ENCODE assay signal across 14 mouse cellular contexts in genomic region chr4:138049547-138049946, GRCm38 (mm10).
"Had no signal": no experiment of that assay in that cellular context is flagged by ENCODE, and none has a peak within 500 bp of the region (broad histone marks: within the 10 kb centered on the region; RNA-seq: fewer than 3 reads in every experiment).

No protein-coding gene starts in this region.

- H3K4me1 ChIP-seq: limb, embryonic 13.5 days; midbrain, embryonic 10.5 days had no signal

- DNase-seq: kidney, postnatal 36 days; layer of hippocampus, adult 9-11 months; layer of hippocampus, postnatal 36 days; lung, adult 18-20 months; midbrain, embryonic 14.5 days; right cerebral cortex, adult 18-20 months; right cerebral cortex, postnatal 25 days; thymus, postnatal 4 days had no signal

- H3K27ac ChIP-seq: limb, embryonic 13.5 days; liver, embryonic 14.5 days; midbrain, embryonic 10.5 days; neural tube, embryonic 15.5 days; stomach, postnatal 0 days had no signal

- H3K4me2 ChIP-seq: limb, embryonic 13.5 days; neural tube, embryonic 15.5 days had no signal

- H3K9me3 ChIP-seq: limb, embryonic 13.5 days; neural tube, embryonic 15.5 days had no signal

- H3K27me3 ChIP-seq: limb, embryonic 13.5 days; neural tube, embryonic 15.5 days had no signal

- H3K4me3 ChIP-seq: limb, embryonic 13.5 days; midbrain, embryonic 10.5 days; myocyte; neural tube, embryonic 15.5 days had no signal

- H3K9ac ChIP-seq: limb, embryonic 13.5 days; liver, embryonic 14.5 days; neural tube, embryonic 15.5 days had no signal
